Mouse (Mus musculus) kidney, adult 18-20 months (tissue): ENCODE data around the gene Ets1.

Source experiments
- DNase-seq: peaks from one replicate; pipeline ENCODE4 v3.0.0; 2021

Ets1 gene

DNA sequence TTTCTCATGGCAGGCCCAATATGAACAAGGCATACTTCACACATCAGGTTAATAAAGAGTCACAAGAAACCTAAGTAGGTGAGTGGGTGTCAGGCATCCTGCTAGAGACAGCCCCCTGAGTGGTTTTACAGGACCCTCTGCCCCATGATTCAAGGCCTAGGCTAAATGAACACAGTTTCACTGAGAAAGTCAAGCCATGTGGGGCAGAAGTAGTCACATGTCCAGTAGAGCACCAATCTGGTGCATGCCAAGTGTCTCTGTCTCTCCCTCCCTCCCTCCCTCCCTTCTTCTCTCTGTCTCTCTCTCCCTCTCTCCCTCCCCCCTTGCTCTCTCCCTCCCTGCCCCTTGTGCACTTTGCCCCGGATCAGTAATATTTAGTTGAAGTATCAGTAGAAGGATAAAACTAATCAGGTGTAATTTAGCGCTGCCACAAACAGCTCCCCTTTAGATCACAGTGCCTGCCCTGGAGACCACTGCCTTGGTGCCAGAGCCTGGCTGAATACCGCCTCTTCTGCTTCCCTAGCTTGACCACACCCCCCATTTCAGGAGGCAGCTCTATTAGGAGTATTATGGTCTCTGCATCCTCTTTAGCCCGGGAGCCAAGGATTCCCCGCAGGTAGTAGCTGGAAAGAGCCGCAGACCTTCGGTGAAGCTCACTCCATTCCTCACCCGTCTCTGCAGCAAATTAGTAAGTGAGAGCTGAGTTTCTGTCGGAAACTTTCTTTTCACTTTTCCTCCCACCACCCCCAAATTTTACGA is at the start of gene Ets1:
Gene Ets1, plus strand, starts transcription at position 595 of the 759 bp plus-strand sequence.
- no peak for DNase-seq

DNA sequence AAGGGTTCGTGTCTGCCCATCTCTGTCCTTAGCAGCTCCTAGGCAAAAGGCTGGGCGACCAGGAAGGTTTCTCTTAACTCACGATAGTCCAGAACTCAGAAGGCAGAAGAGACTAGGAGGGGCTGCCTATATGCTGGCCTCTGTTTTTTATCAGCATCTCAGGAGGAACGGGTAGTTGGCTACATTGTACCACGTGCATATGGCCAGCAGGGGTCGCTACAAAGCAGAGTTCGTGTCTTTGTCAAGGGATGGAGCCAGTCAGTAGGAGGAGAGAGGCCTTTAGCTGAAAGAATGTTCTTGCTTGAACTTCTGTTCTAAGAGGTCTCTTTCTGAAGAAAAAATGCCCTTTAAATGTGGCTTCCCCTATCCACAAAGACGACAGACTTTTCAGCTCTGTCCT is 46.1 kb upstream of the Ets1 start:
- DNase-seq: peak; percentile 87

- DNase-seq: no peak
Observed at GRCm38 (mm10) chr9:32590571-32590970, 45.5 kb upstream of the Ets1 start.

GRCm38 (mm10) chr9:32591732-32592582 is 44.1 kb upstream of the Ets1 start:
- DNase-seq: peak; percentile 67

GRCm38 (mm10) chr9:32592583-32592890 is 43.5 kb upstream of the Ets1 start:
- no peak for DNase-seq

- DNase-seq: no peak
Observed at GRCm38 (mm10) chr9:32593816-32594215, 42.2 kb upstream of the Ets1 start.

DNA sequence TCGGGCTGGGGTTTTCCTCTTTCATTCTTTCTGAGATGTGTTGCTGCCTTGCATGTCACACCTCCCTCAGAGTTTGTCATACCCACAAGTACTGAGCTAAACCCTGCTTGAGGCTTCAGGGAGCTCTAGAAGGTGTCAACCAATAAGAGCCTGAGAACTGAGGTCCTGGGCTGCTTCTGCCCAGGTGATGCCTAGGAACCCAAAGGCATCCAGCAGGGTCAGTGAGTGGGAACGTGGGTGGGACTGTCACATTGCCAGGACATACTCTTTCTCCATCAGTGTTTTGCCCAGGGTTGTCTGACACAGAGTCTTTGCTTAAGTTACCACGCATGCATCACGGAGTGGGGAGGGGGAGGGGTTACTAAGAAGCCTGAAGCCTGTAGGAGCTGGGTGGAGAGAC is 41.7 kb upstream of the Ets1 start:
- no peak for DNase-seq

DNA sequence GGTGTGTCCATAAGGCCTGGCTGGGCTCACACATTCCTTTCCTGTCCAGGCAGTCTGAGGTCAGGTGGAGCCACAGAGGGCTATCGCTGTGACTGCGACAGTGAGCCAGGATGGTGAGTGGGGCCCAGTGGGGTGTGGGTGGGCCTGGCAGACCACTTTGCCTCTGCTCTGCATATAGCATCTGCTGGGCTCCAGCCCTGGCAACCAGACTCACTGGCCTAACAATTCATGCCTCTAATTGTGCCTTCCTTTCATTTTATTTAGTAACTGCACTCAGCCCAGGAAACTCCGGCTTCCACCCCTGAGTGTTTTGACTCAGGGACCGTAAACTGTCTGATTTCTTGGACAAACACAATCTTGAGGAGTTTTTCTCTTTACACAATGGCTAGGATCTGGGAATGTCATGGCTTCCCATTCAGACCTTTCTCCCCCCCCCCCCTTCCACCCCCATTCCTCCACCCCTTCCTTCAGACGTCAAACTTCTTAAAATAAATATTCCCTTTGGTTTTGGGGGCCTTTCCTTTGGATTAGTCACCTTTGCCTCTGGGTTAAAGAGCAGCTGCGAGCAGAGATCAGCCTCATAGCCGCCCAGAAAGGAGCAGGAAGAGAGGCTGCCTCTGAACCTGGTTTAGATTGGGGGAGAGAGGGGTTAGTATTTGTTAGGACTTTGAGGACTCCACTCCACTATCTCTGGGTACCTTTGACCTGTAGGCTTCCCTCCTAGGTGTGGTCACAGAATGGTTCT is 40.8 kb upstream of the Ets1 start:
- no peak for DNase-seq

DNA sequence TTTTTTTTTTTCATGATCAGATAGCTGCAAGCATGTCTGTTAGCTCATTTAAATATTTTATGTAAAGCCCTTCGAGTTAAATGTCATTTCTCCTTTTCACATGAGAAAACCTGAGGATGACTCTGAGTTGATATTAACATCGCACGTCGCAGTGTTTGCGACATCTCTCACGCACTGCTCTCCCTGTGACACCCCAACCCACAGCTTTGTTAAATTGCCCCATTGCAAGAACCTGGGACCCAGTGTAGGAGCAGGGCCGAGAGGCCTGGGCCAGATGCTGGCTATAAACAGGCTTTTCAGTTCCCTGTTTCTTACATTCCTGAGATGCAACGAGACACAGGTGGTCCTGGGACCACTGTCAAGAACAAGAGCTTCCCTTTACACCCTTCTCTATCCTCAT is 39.7 kb upstream of the Ets1 start:
- DNase-seq: no peak

GRCm38 (mm10) chr9:32601953-32602352 is 34.1 kb upstream of the Ets1 start:
- no peak for DNase-seq

- DNase-seq: no peak
Observed at GRCm38 (mm10) chr9:32603097-32603496, 32.9 kb upstream of the Ets1 start.

DNA sequence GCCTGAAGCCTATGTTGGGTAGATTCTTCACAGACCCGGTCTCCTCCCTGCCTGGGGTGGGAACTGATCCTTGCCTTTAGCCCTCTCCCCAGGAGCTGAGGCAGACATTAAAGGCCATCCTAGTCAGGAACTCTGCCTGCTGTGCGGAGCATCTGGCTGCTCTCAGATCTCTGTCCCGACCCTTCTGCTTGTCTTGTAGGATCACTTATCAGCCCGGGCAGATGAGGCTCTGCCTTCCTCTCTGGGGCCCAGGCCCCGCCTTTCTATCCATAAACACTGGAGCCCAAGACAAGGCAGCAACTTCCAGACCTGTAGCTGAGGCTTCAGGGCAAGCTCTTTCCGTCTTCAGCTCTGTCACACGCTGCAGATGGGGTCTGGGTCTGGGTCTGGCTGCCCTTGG is 28.8 kb upstream of the Ets1 start:
- no peak for DNase-seq

- DNase-seq: no peak
Observed at GRCm38 (mm10) chr9:32608831-32609610, 27.0 kb upstream of the Ets1 start.

GRCm38 (mm10) chr9:32610218-32610617 is 25.8 kb upstream of the Ets1 start:
- DNase-seq: no peak

DNA sequence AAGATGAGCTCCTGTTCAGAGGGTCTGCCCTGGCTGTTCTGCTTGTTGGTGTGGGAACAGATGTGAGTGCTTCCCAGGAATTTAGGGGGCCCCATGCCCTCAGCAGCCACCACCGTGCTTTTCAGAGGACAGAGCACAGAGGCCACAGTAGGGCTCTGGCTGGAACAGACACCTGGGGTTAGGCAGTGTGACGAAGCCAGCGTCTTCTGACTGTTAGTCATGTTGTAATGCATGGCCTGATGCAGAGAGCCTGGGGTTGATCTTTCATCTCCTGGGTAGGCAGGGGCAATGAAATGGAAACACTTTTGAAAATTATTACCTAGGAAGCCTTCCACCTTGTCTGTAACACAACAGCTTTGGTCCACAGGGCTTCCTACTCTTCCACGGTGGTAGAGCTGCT is 25.4 kb upstream of the Ets1 start:
- DNase-seq: no peak

DNA sequence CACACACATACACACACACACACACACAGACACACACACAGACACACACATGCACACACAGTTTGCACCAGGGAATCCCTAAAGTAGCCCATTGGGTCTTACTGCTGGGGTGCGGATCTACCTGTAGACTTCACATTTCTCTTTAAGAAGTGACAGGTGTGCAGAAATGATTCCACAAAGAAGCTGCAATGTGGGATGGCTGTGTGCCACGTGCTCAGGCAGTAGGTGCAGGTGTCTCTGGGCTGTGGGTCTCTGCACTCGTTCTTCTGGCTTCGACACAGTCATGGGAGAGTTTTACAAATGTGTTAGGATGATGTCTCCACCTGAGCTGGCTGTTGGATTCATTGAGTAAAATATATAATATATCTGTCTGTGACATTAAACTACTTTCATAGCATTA is 24.7 kb upstream of the Ets1 start:
- DNase-seq: no peak

GRCm38 (mm10) chr9:32612426-32612825 is 23.6 kb upstream of the Ets1 start:
- DNase-seq: no peak

DNA sequence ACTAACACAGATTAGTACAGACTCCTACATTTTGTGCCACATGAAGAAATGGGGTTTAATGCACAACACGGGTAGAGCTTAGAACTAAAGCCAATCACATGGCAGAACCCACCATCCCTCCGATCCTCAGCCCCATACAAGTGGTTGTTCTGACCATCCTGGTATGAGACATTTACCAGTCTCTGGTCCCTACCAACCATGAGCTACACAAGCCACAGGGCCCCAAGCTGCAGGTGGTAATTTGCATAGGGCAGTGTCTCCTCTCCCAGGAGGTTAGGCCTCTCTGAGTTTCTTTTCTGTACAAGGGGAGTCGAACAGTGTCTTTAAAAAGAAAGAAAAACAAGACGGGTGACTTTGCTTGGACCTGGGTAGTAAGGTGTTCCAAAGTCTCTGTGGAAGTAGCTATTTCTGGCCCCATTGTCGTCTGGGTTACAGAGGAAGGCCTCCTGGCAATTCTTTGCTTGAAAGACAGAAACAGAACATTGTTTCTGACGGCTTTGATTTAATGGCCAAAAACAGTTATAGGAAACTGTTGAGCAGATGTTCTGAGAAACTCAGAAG is 23.1 kb upstream of the Ets1 start:
- DNase-seq: no peak

- DNase-seq: no peak
Observed at GRCm38 (mm10) chr9:32614191-32614590, 21.8 kb upstream of the Ets1 start.

GRCm38 (mm10) chr9:32615461-32615860 is 20.6 kb upstream of the Ets1 start:
- DNase-seq: no peak

- DNase-seq: no peak
Observed at GRCm38 (mm10) chr9:32615986-32616385, 20.0 kb upstream of the Ets1 start.
